27 mouse cellular contexts compared by ENCODE assay signal in genomic region chr2:49861658-49862057, GRCm38 (mm10).
DNase-seq lines count a peak whose midpoint lies in the region; ATAC-seq and TF ChIP-seq lines count a peak whose summit lies in the region.
"Had no signal": no experiment of that assay in that cellular context is flagged by ENCODE, and none has a peak within 500 bp of the region (broad histone marks: within the 10 kb centered on the region; RNA-seq: fewer than 3 reads in every experiment).

No protein-coding gene starts in this region.

- H3K27me3 ChIP-seq in lung, embryonic 16.5 days (ENCODE audit: control insufficient read depth, insufficient read depth, low read depth, low read length): no peaks in the 10 kb centered on the region
- no peaks in the 10 kb centered on the region for H3K27me3 ChIP-seq in stomach, embryonic 14.5 days (ENCODE audit: control insufficient read depth, insufficient read depth, low read length)
- no peaks in the 10 kb centered on the region for H3K27me3 ChIP-seq in stomach, postnatal 0 days (ENCODE audit: control insufficient read depth, insufficient read depth, low read length)
- H3K27me3 ChIP-seq: forebrain, embryonic 13.5 days; heart, embryonic 15.5 days; hindbrain, embryonic 13.5 days had no signal

- H3K4me2 ChIP-seq in lung, embryonic 16.5 days (ENCODE audit: low read depth, low read length): 0 out of 2 replicates have a peak overlapping the region, but pooled peaks have one; percentile 7
- no peak overlapping the region for H3K4me2 ChIP-seq in stomach, embryonic 14.5 days (replicated peaks; ENCODE audit: low read depth, low read length)
- 0 out of 2 replicates have a peak overlapping the region, but pooled peaks have one; percentile 8 for H3K4me2 ChIP-seq in stomach, postnatal 0 days (replicated peaks; ENCODE audit: low read depth)
- H3K4me2 ChIP-seq: forebrain, embryonic 13.5 days; heart, embryonic 15.5 days; hindbrain, embryonic 13.5 days had no signal

- H3K27ac ChIP-seq in lung, embryonic 16.5 days (ENCODE audit: low read length): no peak overlapping the region
- peak overlapping the region; percentile 7; the same call in 1 of the 2 replicates for H3K27ac ChIP-seq in stomach, embryonic 14.5 days (ENCODE audit: low read length)
- peak overlapping the region; percentile 58 for H3K27ac ChIP-seq in stomach, postnatal 0 days (replicated peaks)
- H3K27ac ChIP-seq: forebrain, embryonic 10.5 days; forebrain, embryonic 13.5 days; heart, adult 2 months; heart, embryonic 10.5 days; heart, embryonic 15.5 days; hindbrain, embryonic 10.5 days; hindbrain, embryonic 13.5 days had no signal

- ATAC-seq in lung, embryonic 16.5 days (ENCODE audit: low read depth): no peak
- peak; percentile 58 for ATAC-seq in megakaryocyte progenitor cell, adult 5-6 weeks (replicated peaks; ENCODE audit: poor library complexity)
- no peak for ATAC-seq in stomach, embryonic 14.5 days (ENCODE audit: insufficient number of reproducible peaks, insufficient read depth, low FRiP score, low read depth)
- no peak for ATAC-seq in stomach, postnatal 0 days (ENCODE audit: low FRiP score, low TSS enrichment)
- ATAC-seq in activated CD4-positive, CD25-positive, alpha-beta regulatory T cell, adult 4 months: no peak
- ATAC-seq: CD4-positive, CD25-positive, alpha-beta regulatory T cell, adult 4 months; forebrain, embryonic 13.5 days; forebrain, embryonic 16.5 days; hindbrain, embryonic 16.5 days had no signal

- no peak for TF ChIP-seq EP300 in stomach, postnatal 0 days (optimal IDR thresholded peaks at IDR 0.05)

- H3K36me3 ChIP-seq in lung, embryonic 16.5 days (ENCODE audit: control insufficient read depth, insufficient read depth, low read length): no peaks in the 10 kb centered on the region
- H3K36me3 ChIP-seq in stomach, embryonic 14.5 days (ENCODE audit: control insufficient read depth, insufficient read depth, low read length): no peaks in the 10 kb centered on the region
- H3K36me3 ChIP-seq in stomach, postnatal 0 days (ENCODE audit: control insufficient read depth, insufficient read depth, low read length): no peaks in the 10 kb centered on the region
- H3K36me3 ChIP-seq: forebrain, embryonic 10.5 days; heart, embryonic 10.5 days; heart, embryonic 15.5 days; hindbrain, embryonic 10.5 days; hindbrain, embryonic 13.5 days had no signal

- no peak for DNase-seq in lung, postnatal 10 days
- no peak for DNase-seq in stomach, postnatal 0 days (ENCODE audit: low spot score)
- no peak for DNase-seq in left cerebral cortex, adult 11 months (ENCODE audit: low spot score)
- DNase-seq: adrenal gland, adult 2 months; adrenal gland, postnatal 14 days; cerebellum, adult 11-12 months; cerebellum, adult 8-10 months; cerebellum, postnatal 10 days; cerebellum, postnatal 36 days; gastrocnemius, postnatal 10 days; gastrocnemius, postnatal 36 days; heart, adult 2 months; heart, postnatal 10 days; heart, postnatal 36 days had no signal

- no peak for TF ChIP-seq CTCF in stomach, postnatal 0 days (IDR thresholded peaks at IDR 0.05; ENCODE audit: low read depth)

- no peak overlapping the region for H3K4me3 ChIP-seq in lung, embryonic 16.5 days (ENCODE audit: low read length)
- H3K4me3 ChIP-seq in stomach, embryonic 14.5 days (ENCODE audit: low read depth, low read length): no peak overlapping the region
- no peak overlapping the region for H3K4me3 ChIP-seq in stomach, postnatal 0 days (ENCODE audit: low read depth, low read length)
- H3K4me3 ChIP-seq: forebrain, embryonic 10.5 days; forebrain, embryonic 13.5 days; heart, adult 2 months; heart, embryonic 15.5 days; hindbrain, embryonic 10.5 days; hindbrain, embryonic 13.5 days had no signal

- 32% methylated on average over 8 of the region's 8 CpGs for WGBS in lung, embryonic 16.5 days
- 47% methylated on average over 8 of the region's 8 CpGs for WGBS in stomach, embryonic 14.5 days
- 47% methylated on average over 8 of the region's 8 CpGs for WGBS in stomach, postnatal 0 days

- H3K9me3 ChIP-seq in lung, embryonic 16.5 days (ENCODE audit: control insufficient read depth, low read length): no peaks in the 10 kb centered on the region
- H3K9me3 ChIP-seq in stomach, embryonic 14.5 days (ENCODE audit: control insufficient read depth, low read depth, low read length): no peaks in the 10 kb centered on the region
- no peaks in the 10 kb centered on the region for H3K9me3 ChIP-seq in stomach, postnatal 0 days (ENCODE audit: control insufficient read depth, low read length)
- H3K9me3 ChIP-seq: forebrain, embryonic 10.5 days; forebrain, embryonic 13.5 days; heart, embryonic 10.5 days; heart, embryonic 15.5 days; hindbrain, embryonic 10.5 days; hindbrain, embryonic 13.5 days had no signal

- 0 out of 2 replicates have a peak, but pooled peaks cover 2% of the 10 kb centered on the region for H3K4me1 ChIP-seq in lung, embryonic 16.5 days (replicated peaks; ENCODE audit: control insufficient read depth, insufficient read depth, low read length)
- no peaks in the 10 kb centered on the region for H3K4me1 ChIP-seq in stomach, embryonic 14.5 days (ENCODE audit: control insufficient read depth, insufficient read depth, low read length)
- H3K4me1 ChIP-seq in stomach, postnatal 0 days (replicated peaks; ENCODE audit: control insufficient read depth, insufficient read depth): peaks cover 3% of the 10 kb centered on the region; the same call in 1 of the 2 replicates
- H3K4me1 ChIP-seq: heart, embryonic 15.5 days; hindbrain, embryonic 10.5 days; hindbrain, embryonic 13.5 days had no signal

- H3K9ac ChIP-seq in lung, embryonic 16.5 days (ENCODE audit: low read length): no peak overlapping the region
- H3K9ac ChIP-seq in stomach, embryonic 14.5 days (replicated peaks; ENCODE audit: low read depth, low read length): no peak overlapping the region
- no peak overlapping the region for H3K9ac ChIP-seq in stomach, postnatal 0 days (ENCODE audit: low read length)
- H3K9ac ChIP-seq: forebrain, embryonic 13.5 days; heart, embryonic 15.5 days; hindbrain, embryonic 13.5 days had no signal
